Comparison of ENCODE assay signal across 19 mouse cellular contexts in the genomic region with DNA sequence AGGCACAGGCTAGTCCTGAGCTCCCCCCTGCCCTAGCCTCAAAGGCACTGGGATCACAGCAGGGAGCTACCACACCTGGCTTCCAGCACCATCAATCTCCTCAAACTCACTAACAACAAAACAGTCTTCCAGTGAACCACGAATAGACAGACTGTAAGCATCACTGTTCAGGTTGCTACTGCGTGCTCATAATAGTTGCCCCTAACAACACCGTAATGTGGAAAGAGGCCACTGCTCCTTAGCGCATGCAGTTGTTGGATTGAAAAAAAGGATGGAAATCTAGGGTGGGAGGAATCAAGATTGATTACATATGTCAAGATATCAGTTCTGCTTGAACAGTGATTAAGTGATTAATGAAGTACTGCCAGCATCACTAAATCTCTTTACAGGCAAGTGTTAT. TPM values are rescaled to one million over a fixed set of nuclear protein-coding genes. Genes with fewer than 3 reads are reported as not detected.
DNase-seq lines count a peak whose midpoint lies in the region; ATAC-seq and TF ChIP-seq lines count a peak whose summit lies in the region.
"Had no signal": no experiment of that assay in that cellular context is flagged by ENCODE, and none has a peak within 500 bp of the region (broad histone marks: within the 10 kb centered on the region; RNA-seq: fewer than 3 reads in every experiment).

No protein-coding gene starts in this region.

- H3K27me3 ChIP-seq in hindbrain, embryonic 11.5 days (ENCODE audit: control insufficient read depth, insufficient read depth, low read length), result no peaks in the 10 kb centered on the region
- H3K27me3 ChIP-seq in hindbrain, embryonic 10.5 days (ENCODE audit: insufficient read depth, poor library complexity, severe bottlenecking), result no peaks in the 10 kb centered on the region
- H3K27me3 ChIP-seq in lung, postnatal 0 days (replicated peaks; ENCODE audit: insufficient read depth, low read length), result no peaks in the 10 kb centered on the region
- no peaks in the 10 kb centered on the region for H3K27me3 ChIP-seq in neural tube, embryonic 12.5 days (replicated peaks)
- H3K27me3 ChIP-seq: CH12.LX; forebrain, embryonic 13.5 days; heart, embryonic 15.5 days; hindbrain, embryonic 15.5 days; Patski had no signal

- 55% methylated on average over 4 of the region's 4 CpGs for WGBS in hindbrain, embryonic 11.5 days
- 84% methylated on average over 4 of the region's 4 CpGs for WGBS in hindbrain, embryonic 10.5 days
- WGBS in lung, postnatal 0 days, result 70% methylated on average over 4 of the region's 4 CpGs
- WGBS in neural tube, embryonic 12.5 days, result 44% methylated on average over 4 of the region's 4 CpGs

- no peak overlapping the region for H3K9ac ChIP-seq in hindbrain, embryonic 11.5 days (ENCODE audit: low read depth, low read length)
- no peak overlapping the region for H3K9ac ChIP-seq in lung, postnatal 0 days (replicated peaks; ENCODE audit: low read depth)
- H3K9ac ChIP-seq in neural tube, embryonic 12.5 days, result no peak overlapping the region
- H3K9ac ChIP-seq: forebrain, embryonic 13.5 days; heart, embryonic 15.5 days; hindbrain, embryonic 15.5 days had no signal

- H3K27ac ChIP-seq in hindbrain, embryonic 11.5 days (ENCODE audit: low read depth, low read length), result no peak overlapping the region
- no peak overlapping the region for H3K27ac ChIP-seq in hindbrain, embryonic 10.5 days
- H3K27ac ChIP-seq in lung, postnatal 0 days (ENCODE audit: low read length), result no peak overlapping the region
- no peak overlapping the region for H3K27ac ChIP-seq in neural tube, embryonic 12.5 days
- H3K27ac ChIP-seq: embryonic facial prominence, embryonic 10.5 days; forebrain, embryonic 13.5 days; heart, adult 2 months; heart, embryonic 15.5 days; hindbrain, embryonic 15.5 days had no signal

- DNase-seq in hindbrain, embryonic 11.5 days (ENCODE audit: low spot score), result peak; percentile 31
- no peak for DNase-seq in hindbrain, embryonic 10.5 days (ENCODE audit: low spot score)
- peak; percentile 40 for DNase-seq in lung, postnatal 0 days (ENCODE audit: low spot score)
- DNase-seq in lung, postnatal 36 days, result no peak
- DNase-seq: adrenal gland, postnatal 14 days; cerebellum, adult 18-20 months; cerebellum, postnatal 10 days; gastrocnemius, postnatal 10 days; heart, adult 2 months had no signal

- no peaks in the 10 kb centered on the region for H3K36me3 ChIP-seq in hindbrain, embryonic 11.5 days (ENCODE audit: control insufficient read depth, insufficient read depth, low read length)
- H3K36me3 ChIP-seq in hindbrain, embryonic 10.5 days, result no peaks in the 10 kb centered on the region
- H3K36me3 ChIP-seq in lung, postnatal 0 days (ENCODE audit: insufficient read depth, low read length), result no peaks in the 10 kb centered on the region
- H3K36me3 ChIP-seq in neural tube, embryonic 12.5 days, result no peaks in the 10 kb centered on the region
- H3K36me3 ChIP-seq: embryonic facial prominence, embryonic 10.5 days; heart, embryonic 15.5 days; hindbrain, embryonic 15.5 days had no signal

- no peaks in the 10 kb centered on the region for H3K4me1 ChIP-seq in hindbrain, embryonic 11.5 days (replicated peaks; ENCODE audit: control insufficient read depth, insufficient read depth, low read length)
- peaks cover 7% of the 10 kb centered on the region; the same call in 1 of the 2 replicates for H3K4me1 ChIP-seq in hindbrain, embryonic 10.5 days (replicated peaks)
- H3K4me1 ChIP-seq in lung, postnatal 0 days (ENCODE audit: insufficient read depth, low read depth, low read length), result peaks cover 3% of the 10 kb centered on the region; the same call in 1 of the 2 replicates
- H3K4me1 ChIP-seq in neural tube, embryonic 12.5 days, result no peaks in the 10 kb centered on the region
- H3K4me1 ChIP-seq: forebrain, embryonic 13.5 days; heart, embryonic 15.5 days had no signal

- H3K4me3 ChIP-seq in hindbrain, embryonic 11.5 days (ENCODE audit: low read depth, low read length), result no peak overlapping the region
- H3K4me3 ChIP-seq in hindbrain, embryonic 10.5 days, result no peak overlapping the region
- H3K4me3 ChIP-seq in lung, postnatal 0 days (ENCODE audit: low read depth, low read length), result no peak overlapping the region
- no peak overlapping the region for H3K4me3 ChIP-seq in neural tube, embryonic 12.5 days
- H3K4me3 ChIP-seq: embryonic facial prominence, embryonic 10.5 days; forebrain, embryonic 13.5 days; heart, adult 2 months; heart, embryonic 15.5 days; hindbrain, embryonic 15.5 days had no signal

- no peak for TF ChIP-seq CTCF in lung, postnatal 0 days (IDR thresholded peaks at IDR 0.05)

- peak; percentile 74 for ATAC-seq in hindbrain, embryonic 11.5 days (ENCODE audit: low FRiP score)
- ATAC-seq in lung, postnatal 0 days, result peak; percentile 52; the same call in 1 of the 2 replicates
- peak; percentile 73 for ATAC-seq in neural tube, embryonic 12.5 days (ENCODE audit: low FRiP score, low read depth)
- ATAC-seq in frontal cortex, adult (ENCODE audit: low TSS enrichment), result no peak
- ATAC-seq: activated CD4-positive, CD25-positive, alpha-beta regulatory T cell, adult 4 months; forebrain, embryonic 13.5 days; Patski had no signal

- TF ChIP-seq EP300 in lung, postnatal 0 days (IDR thresholded peaks at IDR 0.05), result no peak

- no peak overlapping the region for H3K4me2 ChIP-seq in hindbrain, embryonic 11.5 days (replicated peaks; ENCODE audit: low read depth, low read length)
- H3K4me2 ChIP-seq in lung, postnatal 0 days (replicated peaks; ENCODE audit: low read depth, low read length), result no peak overlapping the region
- no peak overlapping the region for H3K4me2 ChIP-seq in neural tube, embryonic 12.5 days (replicated peaks)
- H3K4me2 ChIP-seq: forebrain, embryonic 13.5 days; heart, embryonic 11.5 days; heart, embryonic 15.5 days; hindbrain, embryonic 15.5 days had no signal

- H3K9me3 ChIP-seq in hindbrain, embryonic 11.5 days (ENCODE audit: control insufficient read depth, low read length), result no peaks in the 10 kb centered on the region
- 0 out of 2 replicates have a peak, but pooled peaks cover 4% of the 10 kb centered on the region for H3K9me3 ChIP-seq in hindbrain, embryonic 10.5 days
- no peaks in the 10 kb centered on the region for H3K9me3 ChIP-seq in lung, postnatal 0 days (ENCODE audit: low read length)
- H3K9me3 ChIP-seq in neural tube, embryonic 12.5 days, result no peaks in the 10 kb centered on the region
- H3K9me3 ChIP-seq: embryonic facial prominence, embryonic 10.5 days; forebrain, embryonic 13.5 days; heart, embryonic 15.5 days; hindbrain, embryonic 15.5 days had no signal

RNA-seq across cellular contexts. Expression of gene Pla2r1, which starts 14.8 kb away (rescaled TPM):
- 0.88 and 1.0 TPM in 2 replicates for polyA plus RNA-seq in hindbrain, embryonic 11.5 days (2014; fragmentation: Nextera tagmentation; extraction: Ambion mirVana)
- 0.95 and 1.5 TPM in 2 replicates for polyA plus RNA-seq in hindbrain, embryonic 10.5 days (2016; fragmentation: Nextera tagmentation; extraction: Ambion mirVana)
- 1.4 and 1.6 TPM in 2 replicates for polyA plus RNA-seq in lung, postnatal 0 days (2015; fragmentation: Nextera tagmentation; extraction: Ambion mirVana)
- polyA plus RNA-seq in neural tube, embryonic 12.5 days (2016; fragmentation: Nextera tagmentation; extraction: Ambion mirVana), result 0.51 and 1.3 TPM in 2 replicates

Comparison
In these comparisons a context has a peak if more than half of its experiments do, and no peak if none do; other contexts are left out.
1. DNase-seq: peak in hindbrain, embryonic 11.5 days (single experiment) and lung, postnatal 0 days (single experiment); none in hindbrain, embryonic 10.5 days (single experiment) and lung, postnatal 36 days (single experiment).